Mouse (Mus musculus): Measurements from ENCODE around the gene Patz1.

Patz1 gene

GRCm38 (mm10) chr11:3288521-3289301 is at the start of gene Patz1:
TSS of gene Patz1 (plus strand) at chr11:3288874.
- DNase-seq (ENCODE audit: low read depth, low spot score), result peak; percentile 65

GRCm38 (mm10) chr11:3242395-3242794 is 46.3 kb upstream of the Patz1 start:
- DNase-seq (ENCODE audit: low read depth, low spot score), result no peak

- DNase-seq (ENCODE audit: low read depth, low spot score), result no peak
Measured at GRCm38 (mm10) chr11:3243771-3244170, 44.9 kb upstream of the Patz1 start.

- no peak for DNase-seq (ENCODE audit: low read depth, low spot score)
Measured at GRCm38 (mm10) chr11:3247387-3247786, 41.3 kb upstream of the Patz1 start.

GRCm38 (mm10) chr11:3259537-3259936 is 29.1 kb upstream of the Patz1 start:
- DNase-seq (ENCODE audit: low read depth, low spot score), result no peak

GRCm38 (mm10) chr11:3265291-3266078 is 23.2 kb upstream of the Patz1 start:
- no peak for DNase-seq (ENCODE audit: low read depth, low spot score)

GRCm38 (mm10) chr11:3266079-3266685 is 22.5 kb upstream of the Patz1 start, which contains the start of gene Drg1:
TSS of gene Drg1 (minus strand) at chr11:3266415.
- peak; percentile 97 for DNase-seq (ENCODE audit: low read depth, low spot score)

- no peak for DNase-seq (ENCODE audit: low read depth, low spot score)
Measured at GRCm38 (mm10) chr11:3267133-3267532, 21.5 kb upstream of the Patz1 start.

- no peak for DNase-seq (ENCODE audit: low read depth, low spot score)
Measured at GRCm38 (mm10) chr11:3269241-3269640, 19.4 kb upstream of the Patz1 start.

- DNase-seq (ENCODE audit: low read depth, low spot score), result no peak
Measured at GRCm38 (mm10) chr11:3278351-3278750, 10.3 kb upstream of the Patz1 start.

GRCm38 (mm10) chr11:3279729-3280128 is 8.9 kb upstream of the Patz1 start:
- DNase-seq (ENCODE audit: low read depth, low spot score), result no peak

GRCm38 (mm10) chr11:3282887-3283286 is 5.8 kb upstream of the Patz1 start:
- no peak for DNase-seq (ENCODE audit: low read depth, low spot score)

GRCm38 (mm10) chr11:3283645-3284044 is 5.0 kb upstream of the Patz1 start:
- no peak for DNase-seq (ENCODE audit: low read depth, low spot score)

- no peak for DNase-seq (ENCODE audit: low read depth, low spot score)
Measured at GRCm38 (mm10) chr11:3285940-3286339, 2.7 kb upstream of the Patz1 start.

GRCm38 (mm10) chr11:3287131-3287530 is 1.5 kb upstream of the Patz1 start:
- DNase-seq (ENCODE audit: low read depth, low spot score), result no peak

GRCm38 (mm10) chr11:3287921-3288320 is 753 bp upstream of the Patz1 start:
- no peak for DNase-seq (ENCODE audit: low read depth, low spot score)

- peak; percentile 58 for DNase-seq (ENCODE audit: low read depth, low spot score)
Measured at GRCm38 (mm10) chr11:3289302-3289802, 678 bp downstream of the Patz1 start.

- DNase-seq (ENCODE audit: low read depth, low spot score), result peak; percentile 83
Measured at GRCm38 (mm10) chr11:3289803-3290639, 1.3 kb downstream of the Patz1 start.

- no peak for DNase-seq (ENCODE audit: low read depth, low spot score)
Measured at GRCm38 (mm10) chr11:3290640-3291310, 2.1 kb downstream of the Patz1 start.

GRCm38 (mm10) chr11:3291311-3292061 is 2.8 kb downstream of the Patz1 start:
- no peak for DNase-seq (ENCODE audit: low read depth, low spot score)
